Mouse (Mus musculus) ES-E14 (cell line): ENCODE results near the gene Hk1.

Experiments
- ZC3H11A ChIP-seq: IDR thresholded peaks from 2 replicates; pipeline ENCODE4 v1.6.1; 2012; ENCODE audit warnings: low read depth, mild to moderate bottlenecking, inconsistent platforms, low read length, borderline replicate concordance
- ZNF384 ChIP-seq: IDR thresholded peaks from 2 replicates; pipeline ENCODE4 v1.6.1; 2012; ENCODE audit warnings: low read depth, low read length, inconsistent platforms

DNA sequence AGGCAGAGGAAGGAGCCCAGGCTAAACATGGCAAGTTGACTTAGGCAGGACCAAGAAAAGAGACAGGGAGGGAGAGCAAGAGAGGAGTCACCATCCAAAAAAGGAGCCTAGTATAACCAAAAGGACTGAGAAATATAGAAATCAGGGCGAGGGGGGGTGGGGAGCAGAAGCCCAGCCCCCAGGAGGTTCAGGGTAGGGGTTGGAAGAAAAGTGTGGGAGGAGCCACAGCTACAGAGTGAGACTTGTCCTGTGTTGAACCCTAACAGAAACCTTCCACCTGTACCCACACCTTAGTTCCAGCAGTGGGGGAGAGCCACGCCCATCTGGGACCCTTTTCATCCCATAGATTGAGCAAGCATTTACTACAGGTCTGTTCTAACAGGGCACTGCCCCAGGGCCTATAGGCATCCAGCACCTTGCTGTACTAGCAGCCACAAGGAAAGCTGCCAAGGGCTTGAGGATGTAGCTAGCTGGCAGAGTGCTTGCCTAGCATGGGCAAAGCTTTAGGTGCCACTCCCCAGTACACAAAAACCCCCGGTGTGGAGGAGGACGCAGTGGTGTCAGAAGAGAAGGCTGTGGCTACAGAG lies 96.4 kb downstream of the Hk1 start:
- TF ChIP-seq ZNF384 (no peak), ZC3H11A (no peak)
